Mouse (Mus musculus): Measurements from ENCODE around the gene Dusp7. TPM values are rescaled to one million over a fixed set of nuclear protein-coding genes. Genes with fewer than 3 reads are reported as not detected.

Gene Dusp7
- total and polyA plus RNA-seq, 3 experiments = 5.5 to 12.2 TPM; not detected in 1

- no peaks in the 10 kb centered on the region for H3K36me3 ChIP-seq (ENCODE audit: control insufficient read depth in 1 of 2, insufficient read depth in 2 of 2, low read length in 2 of 2)
- TF ChIP-seq ZKSCAN1 (IDR thresholded peaks at IDR 0.05; ENCODE audit: low read depth, low read length) (no peak), MAX (IDR thresholded peaks at IDR 0.05; ENCODE audit: low read length) (no peak), GABPA (IDR thresholded peaks at IDR 0.05; ENCODE audit: low read depth, low read length) (no peak), MEF2A (IDR thresholded peaks at IDR 0.05; ENCODE audit: extremely low read depth, insufficient replicate concordance, low read depth, low read length, poor library complexity, severe bottlenecking) (no peak), HCFC1 (IDR thresholded peaks at IDR 0.05; ENCODE audit: low read depth, low read length) (no peak), NELFE (IDR thresholded peaks at IDR 0.05; ENCODE audit: low read depth, low read length) (no peak), CTCF (IDR thresholded peaks at IDR 0.05 in 2 of 3, conservative IDR thresholded peaks at IDR 0.05 in 1 of 3; ENCODE audit: control insufficient read depth in 1 of 3, insufficient read depth in 1 of 3, low read depth in 2 of 3, low read length in 3 of 3, poor library complexity in 1 of 3, severe bottlenecking in 1 of 3) (no peak), CHD2 (IDR thresholded peaks at IDR 0.05; ENCODE audit: low read length) (no peak), CHD1 (IDR thresholded peaks at IDR 0.05; ENCODE audit: low read depth, low read length) (no peak), EP300 (IDR thresholded peaks at IDR 0.05; ENCODE audit: low read depth in 1 of 2, low read length in 2 of 2) (no peak), MYB (IDR thresholded peaks at IDR 0.05; ENCODE audit: low read depth, low read length) (no peak), E2F4 (IDR thresholded peaks at IDR 0.05; ENCODE audit: borderline replicate concordance, low read depth, low read length) (no peak), TBP (IDR thresholded peaks at IDR 0.05; ENCODE audit: low read depth, low read length) (no peak), ZNF384 (IDR thresholded peaks at IDR 0.05; ENCODE audit: low read depth, low read length) (no peak), TAL1 (IDR thresholded peaks at IDR 0.05; ENCODE audit: low read length) (no peak)
- no peaks in the 10 kb centered on the region for H3K79me2 ChIP-seq (ENCODE audit: control insufficient read depth, insufficient read depth, low read length, poor library complexity)
- H3K4me1 ChIP-seq (ENCODE audit: control insufficient read depth in 1 of 2, insufficient read depth in 2 of 2, low read length in 2 of 2) = no peaks in the 10 kb centered on the region
- H3K9me3 ChIP-seq (replicated peaks; ENCODE audit: insufficient read depth, low read length) = no peaks in the 10 kb centered on the region
- no peaks in the 10 kb centered on the region for H3K27me3 ChIP-seq (ENCODE audit: control insufficient read depth in 1 of 2, insufficient read depth in 2 of 2, low read length in 2 of 2)
- no peak overlapping the region for H3K27ac ChIP-seq (ENCODE audit: control insufficient read depth, low read depth, low read length)
- no peak for DNase-seq (ENCODE audit: low read depth, low spot score)
- H3K4me3 ChIP-seq (ENCODE audit: control insufficient read depth in 1 of 2, insufficient read depth in 1 of 2, low read depth in 2 of 2, low read length in 2 of 2) = no peak overlapping the region
- no peak overlapping the region for H3K9ac ChIP-seq (ENCODE audit: control insufficient read depth, low read depth, low read length, poor library complexity, severe bottlenecking)
These were observed 13.6 kb upstream of the Dusp7 start for GRCm38 (mm10) chr9:106354810-106355209.

GRCm38 (mm10) chr9:106355217-106355974, 13.0 kb upstream of the Dusp7 start:
- H3K27ac ChIP-seq (ENCODE audit: control insufficient read depth, low read depth, low read length) = no peak overlapping the region
- no peaks in the 10 kb centered on the region for H3K4me1 ChIP-seq (ENCODE audit: control insufficient read depth in 1 of 2, insufficient read depth in 2 of 2, low read length in 2 of 2)
- H3K4me3 ChIP-seq (ENCODE audit: control insufficient read depth in 1 of 2, insufficient read depth in 1 of 2, low read depth in 2 of 2, low read length in 2 of 2) = no peak overlapping the region
- H3K9me3 ChIP-seq (replicated peaks; ENCODE audit: insufficient read depth, low read length) = no peaks in the 10 kb centered on the region
- DNase-seq (ENCODE audit: low read depth, low spot score) = no peak
- H3K9ac ChIP-seq (ENCODE audit: control insufficient read depth, low read depth, low read length, poor library complexity, severe bottlenecking) = no peak overlapping the region
- no peak for TF ChIP-seq UBTF (IDR thresholded peaks at IDR 0.05; ENCODE audit: borderline replicate concordance, insufficient read depth, low read depth, low read length)
- TF ChIP-seq SIN3A (IDR thresholded peaks at IDR 0.05; ENCODE audit: low read length) = no peak
- no peak for TF ChIP-seq ZMIZ1 (IDR thresholded peaks at IDR 0.05; ENCODE audit: low read depth, low read length)
- TF ChIP-seq RCOR1 (IDR thresholded peaks at IDR 0.05; ENCODE audit: low read depth, low read length) = no peak
- TF ChIP-seq EP300 (IDR thresholded peaks at IDR 0.05; ENCODE audit: low read depth in 1 of 2, low read length in 2 of 2) = no peak
- no peak for TF ChIP-seq POLR2AphosphoS5 (IDR thresholded peaks at IDR 0.05; ENCODE audit: borderline replicate concordance, low read depth, low read length)
- TF ChIP-seq ZNF384 (IDR thresholded peaks at IDR 0.05; ENCODE audit: low read depth, low read length) = no peak
- no peak for TF ChIP-seq RAD21 (IDR thresholded peaks at IDR 0.05; ENCODE audit: low read depth, low read length)
- no peak for TF ChIP-seq ZKSCAN1 (IDR thresholded peaks at IDR 0.05; ENCODE audit: low read depth, low read length)
- no peak for TF ChIP-seq TAL1 (IDR thresholded peaks at IDR 0.05; ENCODE audit: low read length)
- TF ChIP-seq NRF1 (IDR thresholded peaks at IDR 0.05; ENCODE audit: insufficient read depth, low read depth, low read length, poor library complexity, severe bottlenecking) = no peak
- H3K79me2 ChIP-seq (ENCODE audit: control insufficient read depth, insufficient read depth, low read length, poor library complexity) = no peaks in the 10 kb centered on the region
- no peaks in the 10 kb centered on the region for H3K36me3 ChIP-seq (ENCODE audit: control insufficient read depth in 1 of 2, insufficient read depth in 2 of 2, low read length in 2 of 2)
- H3K27me3 ChIP-seq (ENCODE audit: control insufficient read depth in 1 of 2, insufficient read depth in 2 of 2, low read length in 2 of 2) = no peaks in the 10 kb centered on the region
